Mouse (Mus musculus): ENCODE measurements around the gene Kirrel3. TPM values are rescaled to one million over a fixed set of nuclear protein-coding genes. Genes with fewer than 3 reads are reported as not detected.

The Kirrel3 gene
- total RNA-seq (2023): not detected in 4 replicates

GRCm38 (mm10) chr9:34485759-34486431, at the start of gene Kirrel3:
Kirrel3 (plus strand) TSS chr9:34485894.

